Mouse (Mus musculus): ENCODE results near the gene Gm3239.
"Not testable (repeated sequence)": the region's sequence is repeated elsewhere in the genome, so short reads cannot be mapped to it uniquely, and the experiment has no call there.

DNA sequence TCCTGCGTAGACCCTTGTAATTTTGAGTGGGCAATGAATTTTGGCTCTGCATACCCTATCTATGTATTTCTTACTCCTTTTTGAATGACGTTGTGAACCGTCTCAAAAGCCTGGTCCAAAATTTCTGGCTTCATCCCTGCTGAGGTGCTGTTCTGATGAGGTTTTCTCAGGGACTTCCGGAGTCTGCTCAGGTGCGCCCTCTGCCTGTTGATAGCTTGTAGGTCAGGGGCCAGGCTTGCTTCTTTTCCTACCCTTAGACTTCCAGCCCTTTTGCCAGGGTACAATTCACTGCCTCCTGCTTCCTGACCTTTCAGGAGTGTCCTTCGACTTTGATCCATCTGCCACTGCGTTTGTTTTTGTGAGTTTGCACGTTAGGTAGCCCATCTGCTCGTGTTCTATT is 13.7 kb upstream of the Gm3239 start:
- TF ChIP-seq HCFC1 (IDR thresholded peaks at IDR 0.05; ENCODE audit: borderline replicate concordance, insufficient read depth, low read length); MAFK (IDR thresholded peaks at IDR 0.05; ENCODE audit: insufficient read depth, low read depth, low read length); ZNF384 (IDR thresholded peaks at IDR 0.05; ENCODE audit: low read depth, low read length); CHD2 (IDR thresholded peaks at IDR 0.05; ENCODE audit: low read depth, low read length): not testable (repeated sequence)
